Mouse (Mus musculus) testis, adult 2 months (tissue): Measurements from ENCODE around the gene Nrcam. TPM values are rescaled to one million over a fixed set of nuclear protein-coding genes. Genes with fewer than 3 reads are reported as not detected.

ENCODE experiments used
- H3K27ac ChIP-seq: fragments of 200-500 bp; 2 replicates; pipeline ENCODE4 v1.5.1; 2012; ENCODE audit warnings: low read depth, low read length; ENCODE audit not compliant: control insufficient read depth, insufficient read depth
- H3K27me3 ChIP-seq: fragments of 200-500 bp; 2 replicates; pipeline ENCODE4 v1.6.1; 2012; ENCODE audit warnings: mild to moderate bottlenecking, low read length, moderate library complexity; ENCODE audit not compliant: control insufficient read depth, insufficient read depth
- H3K36me3 ChIP-seq: fragments of 200-500 bp; 2 replicates; pipeline ENCODE4 v1.6.1; 2012; ENCODE audit warnings: mild to moderate bottlenecking, low read length; ENCODE audit not compliant: control insufficient read depth, insufficient read depth
- H3K4me1 ChIP-seq: fragments of 200-500 bp; 2 replicates; pipeline ENCODE4 v1.6.1; 2012; ENCODE audit warnings: low read length; ENCODE audit not compliant: control insufficient read depth, insufficient read depth
- H3K4me3 ChIP-seq: fragments of 200-500 bp; 2 replicates; pipeline ENCODE4 v1.5.1; 2012; ENCODE audit warnings: low read depth, mild to moderate bottlenecking, low read length, moderate library complexity, mixed read lengths; ENCODE audit not compliant: control insufficient read depth
- CTCF ChIP-seq: fragments of 200-500 bp; IDR thresholded peaks from 2 replicates; pipeline ENCODE4 v1.5.1; 2012; ENCODE audit warnings: low read depth, mild to moderate bottlenecking, inconsistent platforms, low read length, moderate library complexity; ENCODE audit not compliant: control insufficient read depth, insufficient read depth, insufficient replicate concordance
- POLR2A ChIP-seq: fragments of 200-500 bp; IDR thresholded peaks from 2 replicates; pipeline ENCODE4 v1.6.1; 2012; ENCODE audit warnings: low read depth, mild to moderate bottlenecking, inconsistent platforms, low read length, moderate library complexity; ENCODE audit not compliant: control insufficient read depth
- polyA plus RNA-seq: library from polyadenylated mRNA; depleted of rRNA; stranded (reverse); fragments of >200 nt; gene quantifications from 2 replicates; pipeline ENCODE4 v1.2.3, GENCODE M21; 2012

Gene Nrcam
- polyA plus RNA-seq, 1 experiment: 0.94 TPM

GRCm38 (mm10) chr12:44357460-44357859 is 28.8 kb downstream of the Nrcam start:
- TF ChIP-seq CTCF: no peak
- TF ChIP-seq POLR2A: no peak
- Histone ChIP-seq H3K27me3 (no peaks in the 10 kb centered on the region), H3K27ac (no peak overlapping the region), H3K36me3 (no peaks in the 10 kb centered on the region), H3K4me3 (no peak overlapping the region), H3K4me1 (no peaks in the 10 kb centered on the region)

GRCm38 (mm10) chr12:44357881-44358280 is 29.2 kb downstream of the Nrcam start:
- H3K4me1 ChIP-seq: no peaks in the 10 kb centered on the region
- TF ChIP-seq POLR2A: no peak
- no peak for TF ChIP-seq CTCF

GRCm38 (mm10) chr12:44371076-44371710 is 42.5 kb downstream of the Nrcam start:
- Histone ChIP-seq H3K4me1 (no peaks in the 10 kb centered on the region), H3K27me3 (no peaks in the 10 kb centered on the region), H3K27ac (no peak overlapping the region), H3K36me3 (no peaks in the 10 kb centered on the region), H3K4me3 (no peak overlapping the region)
- TF ChIP-seq POLR2A: no peak
- no peak for TF ChIP-seq CTCF

More at GRCm38 (mm10) chr12:44357881-44358280, 29.2 kb downstream of the Nrcam start:
- Histone ChIP-seq H3K27ac (no peak overlapping the region), H3K36me3 (no peaks in the 10 kb centered on the region), H3K4me3 (no peak overlapping the region), H3K27me3 (no peaks in the 10 kb centered on the region)

DNA sequence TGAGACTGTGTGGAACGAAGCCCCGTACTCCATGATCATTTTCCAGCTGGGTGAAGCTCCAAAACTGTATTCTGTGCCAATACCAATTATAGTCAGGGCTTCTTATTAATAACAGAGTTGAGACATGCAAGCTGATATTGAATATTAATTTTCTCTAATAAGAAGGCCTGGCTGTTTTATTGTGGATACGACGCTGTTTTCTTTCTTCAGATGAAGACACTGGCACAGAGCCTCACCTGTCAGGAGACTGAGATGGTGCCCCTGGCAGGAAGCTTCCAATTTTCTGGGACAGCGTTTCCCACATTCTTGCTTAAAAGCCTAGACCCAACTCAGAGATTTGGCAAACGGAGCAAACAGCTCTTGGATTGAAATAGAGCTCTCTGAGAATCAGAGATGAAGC is 47.3 kb downstream of the Nrcam start:
- no peaks in the 10 kb centered on the region for H3K27me3 ChIP-seq
- TF ChIP-seq CTCF (no peak), POLR2A (no peak)
- no peak overlapping the region for H3K27ac ChIP-seq
- no peaks in the 10 kb centered on the region for H3K4me1 ChIP-seq
- H3K36me3 ChIP-seq: no peaks in the 10 kb centered on the region
- no peak overlapping the region for H3K4me3 ChIP-seq

- H3K4me3 ChIP-seq: no peak overlapping the region
- H3K36me3 ChIP-seq: no peaks in the 10 kb centered on the region
- TF ChIP-seq CTCF (no peak), POLR2A (no peak)
- no peaks in the 10 kb centered on the region for H3K27me3 ChIP-seq
- no peak overlapping the region for H3K27ac ChIP-seq
- H3K4me1 ChIP-seq: no peaks in the 10 kb centered on the region
These were observed 49.9 kb downstream of the Nrcam start for GRCm38 (mm10) chr12:44378431-44379161.

DNA sequence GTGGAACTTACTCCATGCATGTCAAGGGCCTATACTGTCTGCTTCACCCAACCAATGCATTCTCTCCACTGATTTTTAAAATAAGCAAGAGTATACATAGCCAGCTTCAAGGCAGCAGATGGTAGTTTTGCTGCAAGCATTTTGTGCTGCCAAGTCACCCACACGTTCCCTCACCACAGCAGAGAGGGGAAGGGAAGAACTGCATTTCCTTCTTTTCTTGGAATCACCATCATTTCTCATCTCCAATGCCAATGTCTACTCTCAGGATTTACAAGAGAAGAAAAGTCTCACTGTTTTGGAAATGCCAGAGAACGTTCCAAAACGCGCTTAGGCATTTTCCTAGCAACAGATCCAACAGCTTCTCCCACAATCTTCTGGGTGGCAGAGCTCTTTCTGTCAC is 52.1 kb downstream of the Nrcam start:
- Histone ChIP-seq H3K36me3 (no peaks in the 10 kb centered on the region), H3K4me3 (no peak overlapping the region), H3K27me3 (no peaks in the 10 kb centered on the region), H3K27ac (no peak overlapping the region), H3K4me1 (no peaks in the 10 kb centered on the region)
- no peak for TF ChIP-seq POLR2A
- no peak for TF ChIP-seq CTCF

GRCm38 (mm10) chr12:44386398-44386797 is 57.7 kb downstream of the Nrcam start:
- no peak overlapping the region for H3K4me3 ChIP-seq
- TF ChIP-seq CTCF: no peak
- no peak for TF ChIP-seq POLR2A
- H3K36me3 ChIP-seq: no peaks in the 10 kb centered on the region
- no peaks in the 10 kb centered on the region for H3K4me1 ChIP-seq
- H3K27ac ChIP-seq: no peak overlapping the region
- no peaks in the 10 kb centered on the region for H3K27me3 ChIP-seq
